Mouse (Mus musculus): ENCODE results near the gene Haspin. TPM values are rescaled to one million over a fixed set of nuclear protein-coding genes. Genes with fewer than 3 reads are reported as not detected.
"Not testable (repeated sequence)": the region's sequence is repeated elsewhere in the genome, so short reads cannot be mapped to it uniquely, and the experiment has no call there.

The Haspin gene
- polyA plus RNA-seq, 1 experiment from 2014 or later, result 20.7 TPM

DNA sequence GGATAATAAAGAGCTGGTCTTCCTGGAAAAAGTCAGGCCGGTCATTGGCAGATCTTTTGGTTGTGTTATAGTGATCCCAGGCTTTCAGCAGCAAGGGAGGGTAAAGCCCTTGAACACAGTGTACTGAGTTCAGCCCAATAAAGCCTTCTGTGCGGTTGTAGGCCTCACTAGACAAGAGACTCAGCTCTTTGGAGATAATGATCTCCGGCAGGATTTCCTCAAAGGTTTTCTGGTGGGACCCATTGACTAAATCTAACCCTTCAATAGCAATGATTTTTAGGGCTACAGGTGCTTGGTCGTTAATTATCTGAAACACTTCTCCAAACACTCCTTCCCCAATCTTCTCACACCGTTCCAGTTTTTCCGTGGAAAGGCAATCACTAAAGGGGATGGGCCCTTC, 1.5 kb downstream of the Haspin start:
- Histone ChIP-seq H3K9ac (peak overlapping the region; percentile 74), H3K4me2 (peak overlapping the region; percentile 69), H3K27me3 (no peaks in the 10 kb centered on the region), H3K4me1 (peaks cover 38% of the 10 kb centered on the region), H3K36me3 (peaks cover 14% of the 10 kb centered on the region; the same call in 1 of the 2 replicates), H3K4me3 (peak overlapping the region; percentile 81), H3K9me3 (no peaks in the 10 kb centered on the region), H3K27ac (no peak overlapping the region)
- no peak for ATAC-seq (ENCODE audit: borderline replicate concordance, extremely low read depth, low FRiP score, low TSS enrichment)
- 57% methylated on average over 6 of the region's 6 CpGs for WGBS

DNA sequence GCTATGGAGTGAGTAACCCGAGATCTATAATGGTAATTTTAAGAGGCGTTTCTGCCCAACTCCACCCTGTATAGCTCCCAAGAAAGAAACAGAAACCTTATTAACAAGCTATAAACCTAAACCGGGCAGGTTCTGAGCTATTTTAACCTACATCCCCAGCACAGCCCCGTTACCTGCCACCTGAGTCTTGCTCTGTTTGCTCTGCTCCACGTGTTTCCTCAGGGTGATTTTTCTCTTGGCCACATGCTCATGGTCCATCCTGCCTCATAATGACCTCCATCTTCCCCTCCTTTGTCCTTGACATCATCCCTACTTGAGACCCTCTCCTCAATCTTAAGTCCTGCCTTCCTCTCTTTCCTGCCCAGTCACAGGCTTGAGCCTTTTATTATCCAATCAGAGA, 3.9 kb downstream of the Haspin start:
- no peaks in the 10 kb centered on the region for H3K27me3 ChIP-seq
- no peaks in the 10 kb centered on the region for H3K9me3 ChIP-seq
- 86% methylated on average over 5 of the region's 5 CpGs for WGBS
- H3K36me3 ChIP-seq, result peaks cover 17% of the 10 kb centered on the region; the same call in 1 of the 2 replicates
- no peak overlapping the region for H3K4me3 ChIP-seq
- peaks cover 38% of the 10 kb centered on the region for H3K4me1 ChIP-seq
- H3K9ac ChIP-seq, result no peak overlapping the region
- H3K4me2 ChIP-seq, result 0 out of 2 replicates have a peak overlapping the region, but pooled peaks have one; percentile 69
- no peak overlapping the region for H3K27ac ChIP-seq
- no peak for ATAC-seq (ENCODE audit: borderline replicate concordance, extremely low read depth, low FRiP score, low TSS enrichment)

DNA sequence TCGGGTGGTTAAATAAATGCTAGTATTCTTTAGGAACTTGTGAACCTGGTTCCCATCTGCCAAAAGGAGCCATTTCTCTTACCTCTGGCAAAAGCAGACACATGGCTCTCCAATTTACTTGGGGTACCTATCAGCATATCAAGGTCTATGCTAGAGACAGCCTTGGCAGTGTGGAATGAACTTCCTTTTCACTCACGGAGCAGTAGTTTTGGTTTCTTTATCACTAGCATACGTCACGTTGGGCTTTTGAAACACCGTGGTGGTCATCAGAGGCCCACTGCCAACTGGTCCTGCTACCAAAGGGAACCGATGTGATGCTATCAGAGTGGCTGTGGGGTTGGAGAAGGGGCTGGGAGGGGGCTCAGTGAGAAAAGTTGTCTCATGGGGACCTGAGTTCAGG, 5.1 kb downstream of the Haspin start:
- H3K4me2 ChIP-seq, result no peak overlapping the region
- H3K4me3 ChIP-seq, result no peak overlapping the region
- peaks cover 32% of the 10 kb centered on the region for H3K4me1 ChIP-seq
- no peak for ATAC-seq (ENCODE audit: borderline replicate concordance, extremely low read depth, low FRiP score, low TSS enrichment)
- 93% methylated on average over 6 of the region's 6 CpGs for WGBS
- no peak overlapping the region for H3K9ac ChIP-seq
- peaks cover 17% of the 10 kb centered on the region; the same call in 1 of the 2 replicates for H3K36me3 ChIP-seq
- no peak overlapping the region for H3K27ac ChIP-seq
- H3K27me3 ChIP-seq, result no peaks in the 10 kb centered on the region
- no peaks in the 10 kb centered on the region for H3K9me3 ChIP-seq

DNA sequence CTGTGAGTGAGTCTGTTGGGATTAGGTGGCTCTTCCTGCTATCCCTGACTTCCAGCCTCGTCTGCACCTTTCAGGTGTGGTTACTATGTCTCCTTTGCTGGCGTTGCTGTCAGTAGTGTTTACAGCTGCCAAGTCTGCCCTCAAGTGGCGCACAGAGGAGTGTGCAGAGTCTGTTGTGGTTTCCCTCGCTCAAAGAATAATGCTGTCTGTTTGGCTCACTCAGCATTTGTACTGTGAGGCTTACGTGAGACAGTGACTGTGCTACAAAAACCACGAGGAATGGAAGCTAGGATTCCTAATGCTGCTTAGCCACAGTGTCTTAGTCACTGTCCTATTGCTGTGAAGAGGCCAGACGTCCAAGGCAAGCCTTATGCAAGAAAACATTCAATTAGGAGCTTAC, 7.1 kb downstream of the Haspin start:
- Histone ChIP-seq H3K27me3 (no peaks in the 10 kb centered on the region), H3K4me2 (no peak overlapping the region), H3K9me3 (no peaks in the 10 kb centered on the region), H3K4me3 (no peak overlapping the region), H3K9ac (no peak overlapping the region), H3K36me3 (peaks cover 17% of the 10 kb centered on the region; the same call in 1 of the 2 replicates), H3K4me1 (peaks cover 18% of the 10 kb centered on the region), H3K27ac (no peak overlapping the region)
- WGBS, result 73% methylated on average over 7 of the region's 7 CpGs
- ATAC-seq (ENCODE audit: borderline replicate concordance, extremely low read depth, low FRiP score, low TSS enrichment), result no peak

DNA sequence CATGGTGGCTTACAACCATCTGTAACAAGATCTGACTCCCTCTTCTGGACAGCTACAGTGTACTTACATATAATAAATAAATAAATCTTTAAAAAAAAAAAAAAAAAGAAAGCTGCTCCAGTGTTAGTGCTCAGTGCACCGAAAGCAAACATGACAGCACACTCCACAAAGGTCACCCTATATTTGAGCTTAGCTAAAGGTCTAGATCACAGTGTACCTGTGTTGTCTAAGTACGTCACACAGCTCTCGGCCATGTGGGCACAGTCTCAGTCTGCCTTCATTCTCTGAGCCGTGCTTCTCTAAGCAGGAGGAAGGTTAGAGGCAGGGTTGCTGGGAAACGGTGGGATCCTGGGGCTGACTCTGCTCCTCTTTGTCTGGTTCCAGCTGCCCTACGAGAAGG, 11.6 kb downstream of the Haspin start:
- H3K4me2 ChIP-seq, result no peak overlapping the region
- no peaks in the 10 kb centered on the region for H3K4me1 ChIP-seq
- no peak overlapping the region for H3K27ac ChIP-seq
- no peaks in the 10 kb centered on the region for H3K27me3 ChIP-seq
- 85% methylated on average over 6 of the region's 6 CpGs for WGBS
- H3K9me3 ChIP-seq, result no peaks in the 10 kb centered on the region
- 0 out of 2 replicates have a peak, but pooled peaks cover 3% of the 10 kb centered on the region for H3K36me3 ChIP-seq
- no peak overlapping the region for H3K4me3 ChIP-seq
- ATAC-seq (ENCODE audit: borderline replicate concordance, extremely low read depth, low FRiP score, low TSS enrichment), result no peak
- no peak overlapping the region for H3K9ac ChIP-seq

- H3K9me3 ChIP-seq, result no peaks in the 10 kb centered on the region
- WGBS, result 53% methylated on average over 6 of the region's 6 CpGs
- no peaks in the 10 kb centered on the region for H3K27me3 ChIP-seq
- no peak overlapping the region for H3K4me2 ChIP-seq
- no peak for ATAC-seq (ENCODE audit: borderline replicate concordance, extremely low read depth, low FRiP score, low TSS enrichment)
- no peaks in the 10 kb centered on the region for H3K36me3 ChIP-seq
- no peak overlapping the region for H3K4me3 ChIP-seq
- H3K27ac ChIP-seq, result no peak overlapping the region
- no peaks in the 10 kb centered on the region for H3K4me1 ChIP-seq
- H3K9ac ChIP-seq, result no peak overlapping the region
Observed at GRCm38 (mm10) chr11:73111414-73111813, 26.7 kb downstream of the Haspin start.

DNA sequence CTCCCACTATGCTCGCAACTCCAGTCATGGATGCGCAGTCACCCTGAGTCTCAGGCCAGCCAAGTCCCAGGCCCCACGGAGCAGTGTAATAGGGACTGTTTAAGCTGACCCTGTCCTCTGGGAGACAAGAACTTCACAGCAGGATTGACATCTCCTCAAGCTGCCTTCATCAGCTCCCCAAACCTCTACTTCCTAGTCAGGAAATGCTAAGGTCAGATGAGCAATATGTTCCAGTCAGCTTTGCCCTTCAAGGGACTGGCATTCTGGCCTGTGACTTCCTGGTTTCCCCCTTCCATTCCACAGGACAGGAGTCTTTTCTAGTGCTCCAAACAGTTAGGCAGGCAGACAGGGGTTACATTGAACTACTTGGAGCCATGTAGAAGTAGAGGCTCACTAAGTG, 28.2 kb downstream of the Haspin start:
- no peak overlapping the region for H3K27ac ChIP-seq
- ATAC-seq (ENCODE audit: borderline replicate concordance, extremely low read depth, low FRiP score, low TSS enrichment), result no peak
- WGBS, result 78% methylated on average over 3 of the region's 3 CpGs

DNA sequence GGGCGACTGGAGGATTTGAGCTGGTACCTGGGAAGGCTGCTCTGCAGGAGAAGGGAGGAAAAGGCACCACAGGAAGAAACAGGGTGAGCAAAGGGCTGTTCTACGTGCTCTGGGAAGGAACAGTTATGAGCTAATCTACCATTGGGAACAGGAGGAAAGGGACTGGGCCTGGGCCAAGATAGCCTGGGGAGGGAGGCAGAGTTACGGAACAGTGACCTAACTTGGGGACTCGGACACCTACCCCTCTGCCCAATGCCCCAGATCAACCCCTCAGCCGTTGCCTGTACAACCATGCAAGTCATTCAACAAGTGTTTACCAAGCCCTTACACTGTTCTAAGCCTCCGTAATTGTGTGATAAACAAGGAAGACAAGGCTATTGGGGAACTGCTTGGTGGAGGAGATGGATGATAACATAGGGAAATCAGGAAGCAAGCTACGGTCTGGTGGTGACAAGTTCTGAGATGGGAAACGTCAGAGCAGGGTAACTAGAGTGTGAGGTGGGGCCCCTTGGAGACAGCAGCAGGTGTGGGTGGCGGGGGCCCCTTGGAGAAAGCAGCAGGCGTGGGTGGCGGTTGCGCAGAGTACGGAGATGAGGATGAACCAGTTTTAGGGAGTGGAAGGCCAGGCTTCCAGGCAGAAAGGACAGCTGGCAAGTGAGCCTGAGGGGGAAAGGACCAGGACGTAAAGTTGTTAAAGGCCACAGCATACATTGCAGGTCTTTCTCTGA, 29.0 kb downstream of the Haspin start:
- WGBS, result 66% methylated on average over 14 of the region's 14 CpGs
- H3K4me3 ChIP-seq, result no peak overlapping the region
- H3K4me2 ChIP-seq, result no peak overlapping the region
- no peaks in the 10 kb centered on the region for H3K27me3 ChIP-seq
- no peaks in the 10 kb centered on the region for H3K4me1 ChIP-seq
- H3K9me3 ChIP-seq, result no peaks in the 10 kb centered on the region
- H3K9ac ChIP-seq, result no peak overlapping the region
- no peak for ATAC-seq (ENCODE audit: borderline replicate concordance, extremely low read depth, low FRiP score, low TSS enrichment)
- H3K36me3 ChIP-seq, result no peaks in the 10 kb centered on the region
- H3K27ac ChIP-seq, result no peak overlapping the region

More for the DNA sequence above, 28.2 kb downstream of the Haspin start:
- H3K4me3 ChIP-seq, result no peak overlapping the region
- H3K36me3 ChIP-seq, result no peaks in the 10 kb centered on the region
- H3K9me3 ChIP-seq, result no peaks in the 10 kb centered on the region
- no peaks in the 10 kb centered on the region for H3K27me3 ChIP-seq
- no peak overlapping the region for H3K9ac ChIP-seq
- no peaks in the 10 kb centered on the region for H3K4me1 ChIP-seq
- no peak overlapping the region for H3K4me2 ChIP-seq

- Histone ChIP-seq H3K27ac (no peak overlapping the region), H3K4me2 (no peak overlapping the region), H3K9me3 (no peaks in the 10 kb centered on the region), H3K4me1 (no peaks in the 10 kb centered on the region), H3K4me3 (no peak overlapping the region), H3K36me3 (no peaks in the 10 kb centered on the region), H3K27me3 (no peaks in the 10 kb centered on the region), H3K9ac (no peak overlapping the region)
- no peak for ATAC-seq (ENCODE audit: borderline replicate concordance, extremely low read depth, low FRiP score, low TSS enrichment)
- WGBS, result 69% methylated on average over 5 of the region's 5 CpGs
Observed at GRCm38 (mm10) chr11:73108195-73108897, 29.7 kb downstream of the Haspin start.

DNA sequence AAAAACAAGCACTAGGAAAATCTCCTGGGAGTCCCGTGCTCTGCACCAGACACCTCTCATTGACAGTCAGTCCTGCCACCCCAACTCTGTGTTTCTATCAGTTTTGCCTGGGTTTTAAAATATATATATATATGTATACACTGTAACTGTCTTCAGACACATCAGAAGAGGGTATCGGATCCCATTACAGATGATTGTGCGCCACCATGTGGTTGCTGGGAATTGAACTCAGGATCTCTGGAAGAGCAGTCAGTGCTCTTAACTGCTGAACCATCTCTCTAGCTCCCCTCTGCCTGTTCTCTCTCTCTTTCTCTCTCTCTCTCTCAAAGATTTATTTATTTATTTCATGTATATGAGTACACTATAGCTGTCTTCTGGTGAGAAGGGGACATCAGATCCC, 30.7 kb downstream of the Haspin start:
- not testable (repeated sequence) for H3K27ac ChIP-seq; H3K4me3 ChIP-seq; H3K4me1 ChIP-seq; H3K4me2 ChIP-seq; H3K9ac ChIP-seq; H3K9me3 ChIP-seq; H3K36me3 ChIP-seq; H3K27me3 ChIP-seq; ATAC-seq (ENCODE audit: borderline replicate concordance, extremely low read depth, low FRiP score, low TSS enrichment)
- 40% methylated on average over 3 of the region's 3 CpGs for WGBS

DNA sequence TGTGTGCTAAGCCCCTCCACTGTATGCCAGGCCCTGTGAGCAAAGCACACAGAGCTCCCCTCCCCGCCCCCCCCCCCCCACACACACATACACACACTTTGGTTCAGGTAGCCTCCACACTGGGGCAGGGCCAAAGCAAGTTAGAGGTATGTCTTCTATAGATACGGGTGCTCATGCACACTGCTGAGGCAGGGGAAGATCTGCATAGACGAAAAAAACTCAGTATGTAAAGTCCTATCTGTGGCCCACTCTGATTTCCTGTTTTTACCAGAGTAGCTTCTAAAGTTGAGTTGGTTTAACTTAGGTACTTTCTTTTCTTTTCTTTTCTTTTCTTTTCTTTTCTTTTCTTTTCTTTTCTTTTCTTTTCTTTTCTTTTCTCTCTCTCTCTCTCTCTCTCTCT, 32.8 kb downstream of the Haspin start:
- Histone ChIP-seq H3K27ac (no peak overlapping the region), H3K27me3 (no peaks in the 10 kb centered on the region), H3K9me3 (no peaks in the 10 kb centered on the region), H3K4me3 (no peak overlapping the region), H3K36me3 (no peaks in the 10 kb centered on the region), H3K4me2 (no peak overlapping the region), H3K4me1 (no peaks in the 10 kb centered on the region), H3K9ac (no peak overlapping the region)
- WGBS, result 47% methylated on average over 3 of the region's 3 CpGs
- ATAC-seq (ENCODE audit: borderline replicate concordance, extremely low read depth, low FRiP score, low TSS enrichment), result no peak

DNA sequence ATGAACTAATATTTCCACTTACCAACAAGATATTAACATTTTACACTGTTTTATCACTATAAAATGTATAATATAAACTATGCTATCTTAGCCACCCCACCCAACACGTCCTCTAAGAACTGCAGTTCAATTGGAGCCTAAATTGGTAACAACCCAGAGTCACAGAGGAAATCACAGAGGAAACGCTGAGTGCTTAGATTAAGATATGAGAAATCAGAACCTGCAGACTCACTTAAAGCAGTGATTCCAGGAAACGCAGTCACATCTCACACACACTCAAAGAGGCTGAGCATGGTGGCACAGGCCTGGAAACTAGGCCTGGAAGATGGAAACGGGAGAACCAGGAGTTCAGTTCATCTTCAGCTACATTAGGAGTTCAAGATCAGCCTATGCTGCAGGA, 36.8 kb downstream of the Haspin start:
- H3K9ac ChIP-seq, result no peak overlapping the region
- no peak overlapping the region for H3K4me3 ChIP-seq
- no peak overlapping the region for H3K27ac ChIP-seq
- H3K4me2 ChIP-seq, result no peak overlapping the region
- no peak for ATAC-seq (ENCODE audit: borderline replicate concordance, extremely low read depth, low FRiP score, low TSS enrichment)
- H3K27me3 ChIP-seq, result no peaks in the 10 kb centered on the region
- 53% methylated on average over 4 of the region's 4 CpGs for WGBS
- H3K36me3 ChIP-seq, result no peaks in the 10 kb centered on the region
- H3K9me3 ChIP-seq, result no peaks in the 10 kb centered on the region
- no peaks in the 10 kb centered on the region for H3K4me1 ChIP-seq

Data from lung, embryonic 15.5 days (tissue).